ENCODE assay signal across 19 mouse cellular contexts in genomic region chr3:87903821-87904220, GRCm38 (mm10). TPM values are rescaled to one million over a fixed set of nuclear protein-coding genes. Genes with fewer than 3 reads are reported as not detected.
DNase-seq lines count a peak whose midpoint lies in the region; ATAC-seq and TF ChIP-seq lines count a peak whose summit lies in the region.
"Had no signal": no experiment of that assay in that cellular context is flagged by ENCODE, and none has a peak within 500 bp of the region (broad histone marks: within the 10 kb centered on the region; RNA-seq: fewer than 3 reads in every experiment).

No protein-coding gene starts in this region.

- no peaks in the 10 kb centered on the region for H3K27me3 ChIP-seq in heart, embryonic 11.5 days (ENCODE audit: control insufficient read depth, insufficient read depth, low read length)
- no peaks in the 10 kb centered on the region for H3K27me3 ChIP-seq in midbrain, embryonic 11.5 days (ENCODE audit: control insufficient read depth, insufficient read depth, low read length)
- no peaks in the 10 kb centered on the region for H3K27me3 ChIP-seq in midbrain, postnatal 0 days (ENCODE audit: insufficient read depth, low read length)
- H3K27me3 ChIP-seq in liver, embryonic 12.5 days (replicated peaks) = no peaks in the 10 kb centered on the region
- H3K27me3 ChIP-seq: CH12.LX; forebrain, embryonic 13.5 days; hindbrain, embryonic 12.5 days; limb, embryonic 15.5 days had no signal

- no peak overlapping the region for H3K27ac ChIP-seq in heart, embryonic 11.5 days (ENCODE audit: low read depth, low read length)
- H3K27ac ChIP-seq in midbrain, embryonic 11.5 days (ENCODE audit: low read depth, low read length) = no peak overlapping the region
- H3K27ac ChIP-seq in midbrain, postnatal 0 days (ENCODE audit: low read depth, low read length) = no peak overlapping the region
- H3K27ac ChIP-seq in liver, embryonic 12.5 days = peak overlapping the region; percentile 73
- H3K27ac ChIP-seq: forebrain, embryonic 13.5 days; gastrocnemius, adult 2 months; hindbrain, embryonic 12.5 days; limb, embryonic 15.5 days had no signal

- H3K4me3 ChIP-seq in heart, embryonic 11.5 days (ENCODE audit: low read depth, low read length) = no peak overlapping the region
- H3K4me3 ChIP-seq in midbrain, embryonic 11.5 days (ENCODE audit: low read depth, low read length) = no peak overlapping the region
- H3K4me3 ChIP-seq in midbrain, postnatal 0 days (ENCODE audit: low read depth, low read length) = no peak overlapping the region
- no peak overlapping the region for H3K4me3 ChIP-seq in liver, embryonic 12.5 days
- H3K4me3 ChIP-seq: forebrain, embryonic 13.5 days; gastrocnemius, adult 2 months; hindbrain, embryonic 12.5 days; limb, embryonic 15.5 days had no signal

- ATAC-seq in heart, embryonic 11.5 days (replicated peaks; ENCODE audit: insufficient number of reproducible peaks, low FRiP score, low TSS enrichment) = no peak
- no peak for ATAC-seq in midbrain, embryonic 11.5 days (ENCODE audit: low FRiP score)
- no peak for ATAC-seq in midbrain, postnatal 0 days (ENCODE audit: low FRiP score)
- ATAC-seq in liver, embryonic 12.5 days = no peak
- ATAC-seq in activated CD4-positive, CD25-positive, alpha-beta regulatory T cell, adult 4 months = no peak
- ATAC-seq: forebrain, embryonic 13.5 days had no signal

- H3K9me3 ChIP-seq in heart, embryonic 11.5 days (replicated peaks; ENCODE audit: control insufficient read depth, low read length) = no peaks in the 10 kb centered on the region
- no peaks in the 10 kb centered on the region for H3K9me3 ChIP-seq in midbrain, embryonic 11.5 days (ENCODE audit: control insufficient read depth, low read length)
- no peaks in the 10 kb centered on the region for H3K9me3 ChIP-seq in midbrain, postnatal 0 days (ENCODE audit: low read length)
- H3K9me3 ChIP-seq in liver, embryonic 12.5 days (replicated peaks) = no peaks in the 10 kb centered on the region
- H3K9me3 ChIP-seq: forebrain, embryonic 13.5 days; hindbrain, embryonic 12.5 days; limb, embryonic 15.5 days had no signal

- no peak overlapping the region for H3K9ac ChIP-seq in heart, embryonic 11.5 days (ENCODE audit: low read depth, low read length)
- H3K9ac ChIP-seq in midbrain, embryonic 11.5 days (ENCODE audit: low read length) = no peak overlapping the region
- H3K9ac ChIP-seq in midbrain, postnatal 0 days (replicated peaks; ENCODE audit: low read length, poor library complexity, severe bottlenecking) = no peak overlapping the region
- H3K9ac ChIP-seq in liver, embryonic 12.5 days = peak overlapping the region; percentile 48; the same call in 1 of the 2 replicates
- H3K9ac ChIP-seq: forebrain, embryonic 13.5 days; hindbrain, embryonic 12.5 days; limb, embryonic 15.5 days had no signal

- H3K36me3 ChIP-seq in heart, embryonic 11.5 days (ENCODE audit: control insufficient read depth, insufficient read depth, low read length) = no peaks in the 10 kb centered on the region
- no peaks in the 10 kb centered on the region for H3K36me3 ChIP-seq in midbrain, embryonic 11.5 days (ENCODE audit: control insufficient read depth, insufficient read depth, low read length)
- no peaks in the 10 kb centered on the region for H3K36me3 ChIP-seq in midbrain, postnatal 0 days (ENCODE audit: insufficient read depth, low read length)
- 0 out of 2 replicates have a peak, but pooled peaks cover 6% of the 10 kb centered on the region for H3K36me3 ChIP-seq in liver, embryonic 12.5 days
- H3K36me3 ChIP-seq: hindbrain, embryonic 12.5 days; limb, embryonic 15.5 days had no signal

- peaks cover 19% of the 10 kb centered on the region for H3K4me1 ChIP-seq in heart, embryonic 11.5 days (ENCODE audit: control insufficient read depth, insufficient read depth, low read length)
- peaks cover 16% of the 10 kb centered on the region for H3K4me1 ChIP-seq in midbrain, embryonic 11.5 days (ENCODE audit: control insufficient read depth, insufficient read depth, low read length)
- peaks cover 10% of the 10 kb centered on the region; the same call in 1 of the 2 replicates for H3K4me1 ChIP-seq in midbrain, postnatal 0 days (ENCODE audit: insufficient read depth, low read length)
- peaks cover 71% of the 10 kb centered on the region for H3K4me1 ChIP-seq in liver, embryonic 12.5 days

- 62% methylated on average over 5 of the region's 5 CpGs for WGBS in heart, embryonic 11.5 days (ENCODE audit: insufficient replicate concordance)
- WGBS in midbrain, embryonic 11.5 days = 54% methylated on average over 5 of the region's 5 CpGs
- 48% methylated on average over 5 of the region's 5 CpGs for WGBS in midbrain, postnatal 0 days
- 62% methylated on average over 5 of the region's 5 CpGs for WGBS in liver, embryonic 12.5 days (ENCODE audit: insufficient replicate concordance)

- no peak overlapping the region for H3K4me2 ChIP-seq in heart, embryonic 11.5 days
- H3K4me2 ChIP-seq in midbrain, embryonic 11.5 days = no peak overlapping the region
- no peak overlapping the region for H3K4me2 ChIP-seq in midbrain, postnatal 0 days (ENCODE audit: low read depth, low read length, poor library complexity, severe bottlenecking)
- no peak overlapping the region for H3K4me2 ChIP-seq in liver, embryonic 12.5 days
- H3K4me2 ChIP-seq: forebrain, embryonic 13.5 days; hindbrain, embryonic 12.5 days; limb, embryonic 15.5 days had no signal

- no peak for TF ChIP-seq CTCF in midbrain, postnatal 0 days (IDR thresholded peaks at IDR 0.05)

- peak; percentile 79 for DNase-seq in heart, adult 11 months
- DNase-seq in midbrain, embryonic 11.5 days (ENCODE audit: low spot score, missing footprints) = peak; percentile 67
- DNase-seq in midbrain, postnatal 0 days (ENCODE audit: low spot score) = no peak
- no peak for DNase-seq in ovary, postnatal 14 days (ENCODE audit: low spot score)
- DNase-seq: adrenal gland, postnatal 14 days; cerebellum, adult 2 months; gastrocnemius, adult 2 months; heart, adult 18-20 months; kidney, postnatal 14 days; lung, postnatal 10 days; right cerebral cortex, postnatal 4 days; thymus, postnatal 25 days had no signal

RNA-seq across cellular contexts. Expression of gene Hdgf, which starts 2.3 kb away (rescaled TPM):
- polyA plus RNA-seq in heart, embryonic 11.5 days (2014; fragmentation: Nextera tagmentation; extraction: Ambion mirVana) = 172 and 179 TPM in 2 replicates
- polyA plus RNA-seq in midbrain, embryonic 11.5 days (2014; fragmentation: Nextera tagmentation; extraction: Ambion mirVana) = 245 and 268 TPM in 2 replicates
- 86.5 and 89.7 TPM in 2 replicates for total RNA-seq in midbrain, postnatal 0 days (2014; rRNA removed)
- 135 and 139 TPM in 2 replicates for polyA plus RNA-seq in midbrain, postnatal 0 days (2015; fragmentation: Nextera tagmentation; extraction: Ambion mirVana)
- polyA plus RNA-seq in liver, embryonic 12.5 days (2016; fragmentation: Nextera tagmentation; extraction: Ambion mirVana) = 393 and 400 TPM in 2 replicates
- polyA plus RNA-seq in activated CD4-positive, CD25-positive, alpha-beta regulatory T cell, adult 4 months (2017; shearing (Covaris generic)) = 10 to 100 TPM; 45.5 to 51.5 TPM

RNA-seq across cellular contexts. Expression of gene Mrpl24, which starts 15.5 kb away (rescaled TPM):
- polyA plus RNA-seq in heart, embryonic 11.5 days (2014; fragmentation: Nextera tagmentation; extraction: Ambion mirVana) = 67.3 and 68.2 TPM in 2 replicates
- 73.9 and 84.5 TPM in 2 replicates for polyA plus RNA-seq in midbrain, embryonic 11.5 days (2014; fragmentation: Nextera tagmentation; extraction: Ambion mirVana)
- 41.3 and 41.7 TPM in 2 replicates for total RNA-seq in midbrain, postnatal 0 days (2014; rRNA removed)
- polyA plus RNA-seq in midbrain, postnatal 0 days (2015; fragmentation: Nextera tagmentation; extraction: Ambion mirVana) = 37.2 and 39.7 TPM in 2 replicates
- 57.0 and 57.3 TPM in 2 replicates for polyA plus RNA-seq in liver, embryonic 12.5 days (2016; fragmentation: Nextera tagmentation; extraction: Ambion mirVana)
- polyA plus RNA-seq in activated CD4-positive, CD25-positive, alpha-beta regulatory T cell, adult 4 months (2017; shearing (Covaris generic)) = 100 to 1,000 TPM; 158 to 159 TPM

RNA-seq across cellular contexts. Expression of gene Prcc, which starts 18.4 kb away (rescaled TPM):
- polyA plus RNA-seq in heart, embryonic 11.5 days (2014; fragmentation: Nextera tagmentation; extraction: Ambion mirVana) = 14.1 and 14.5 TPM in 2 replicates
- 18.4 and 20.4 TPM in 2 replicates for polyA plus RNA-seq in midbrain, embryonic 11.5 days (2014; fragmentation: Nextera tagmentation; extraction: Ambion mirVana)
- total RNA-seq in midbrain, postnatal 0 days (2014; rRNA removed) = 92.6 and 94.8 TPM in 2 replicates
- polyA plus RNA-seq in midbrain, postnatal 0 days (2015; fragmentation: Nextera tagmentation; extraction: Ambion mirVana) = 21.1 and 24.3 TPM in 2 replicates
- 8.7 and 8.9 TPM in 2 replicates for polyA plus RNA-seq in liver, embryonic 12.5 days (2016; fragmentation: Nextera tagmentation; extraction: Ambion mirVana)
- polyA plus RNA-seq in activated CD4-positive, CD25-positive, alpha-beta regulatory T cell, adult 4 months (2017; shearing (Covaris generic)) = 1 to 10 TPM; 4.5 TPM

RNA-seq across cellular contexts. Expression of gene Isg20l2, which starts 26.3 kb away (rescaled TPM):
- polyA plus RNA-seq in heart, embryonic 11.5 days (2014; fragmentation: Nextera tagmentation; extraction: Ambion mirVana) = 25.0 and 30.2 TPM in 2 replicates
- 53.9 and 54.8 TPM in 2 replicates for polyA plus RNA-seq in midbrain, embryonic 11.5 days (2014; fragmentation: Nextera tagmentation; extraction: Ambion mirVana)
- 20.5 and 21.0 TPM in 2 replicates for total RNA-seq in midbrain, postnatal 0 days (2014; rRNA removed)
- polyA plus RNA-seq in midbrain, postnatal 0 days (2015; fragmentation: Nextera tagmentation; extraction: Ambion mirVana) = 13.6 and 14.7 TPM in 2 replicates
- 51.9 and 52.2 TPM in 2 replicates for polyA plus RNA-seq in liver, embryonic 12.5 days (2016; fragmentation: Nextera tagmentation; extraction: Ambion mirVana)
- 10 to 100 TPM; 17.8 to 18.5 TPM for polyA plus RNA-seq in activated CD4-positive, CD25-positive, alpha-beta regulatory T cell, adult 4 months (2017; shearing (Covaris generic))

RNA-seq across cellular contexts. Expression of gene Rrnad1, which starts 26.7 kb away (rescaled TPM):
- 14.3 and 14.9 TPM in 2 replicates for polyA plus RNA-seq in heart, embryonic 11.5 days (2014; fragmentation: Nextera tagmentation; extraction: Ambion mirVana)
- 14.6 and 17.0 TPM in 2 replicates for polyA plus RNA-seq in midbrain, embryonic 11.5 days (2014; fragmentation: Nextera tagmentation; extraction: Ambion mirVana)
- total RNA-seq in midbrain, postnatal 0 days (2014; rRNA removed) = 27.8 and 28.2 TPM in 2 replicates
- polyA plus RNA-seq in midbrain, postnatal 0 days (2015; fragmentation: Nextera tagmentation; extraction: Ambion mirVana) = 17.6 and 19.1 TPM in 2 replicates
- 11.1 and 11.4 TPM in 2 replicates for polyA plus RNA-seq in liver, embryonic 12.5 days (2016; fragmentation: Nextera tagmentation; extraction: Ambion mirVana)
- polyA plus RNA-seq in activated CD4-positive, CD25-positive, alpha-beta regulatory T cell, adult 4 months (2017; shearing (Covaris generic)) = 10 to 100 TPM; 16.3 to 19.7 TPM

Comparison
In these comparisons a context has a peak if more than half of its experiments do, and no peak if none do; other contexts are left out.
1. DNase-seq: peak in heart, adult 11 months (single experiment) and midbrain, embryonic 11.5 days (single experiment); none in midbrain, postnatal 0 days (single experiment) and ovary, postnatal 14 days (single experiment).